Mouse (Mus musculus): Measurements from ENCODE around the gene Rpl27.

DNA sequence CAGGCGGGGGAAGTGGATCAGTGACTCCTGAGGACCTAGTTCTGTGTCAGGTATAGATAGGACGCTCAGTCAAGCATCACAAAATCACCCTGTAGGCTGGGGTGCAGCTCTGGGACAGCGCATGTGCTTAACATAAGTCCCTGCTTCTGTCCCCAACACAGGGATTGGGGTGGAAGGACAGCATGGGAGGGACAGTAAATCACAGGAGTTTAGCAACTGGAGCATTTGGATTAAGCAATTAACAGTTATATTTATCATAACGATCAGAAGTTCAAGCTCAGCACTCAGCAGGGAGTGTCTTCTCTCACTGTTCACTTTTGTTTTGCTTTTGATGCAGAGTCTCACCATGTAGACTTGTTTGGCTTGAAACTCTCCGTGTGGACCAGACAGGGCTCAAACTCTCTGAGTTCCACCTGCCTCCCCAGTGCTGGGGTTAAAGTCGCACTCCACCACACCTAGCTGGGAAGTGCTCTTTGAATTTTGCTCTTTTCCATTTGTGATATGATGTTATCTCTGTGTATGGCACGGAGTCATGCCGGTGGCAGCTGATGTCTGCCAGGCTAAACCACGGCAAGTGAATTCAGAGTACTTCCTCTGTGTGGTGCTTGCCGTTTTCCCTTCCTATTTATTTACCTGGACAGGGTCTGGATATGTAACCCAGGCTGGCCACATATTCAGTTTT is 10.1 kb downstream of the Rpl27 start:
- TF ChIP-seq POLR2A (IDR thresholded peaks at IDR 0.05; ENCODE audit: extremely low read depth, insufficient read depth, low read length) (no peak), CTCF (IDR thresholded peaks at IDR 0.05; ENCODE audit: extremely low read depth, insufficient read depth, low read length) (no peak)
